Mouse (Mus musculus): ENCODE measurements around the gene Asap3.

DNA sequence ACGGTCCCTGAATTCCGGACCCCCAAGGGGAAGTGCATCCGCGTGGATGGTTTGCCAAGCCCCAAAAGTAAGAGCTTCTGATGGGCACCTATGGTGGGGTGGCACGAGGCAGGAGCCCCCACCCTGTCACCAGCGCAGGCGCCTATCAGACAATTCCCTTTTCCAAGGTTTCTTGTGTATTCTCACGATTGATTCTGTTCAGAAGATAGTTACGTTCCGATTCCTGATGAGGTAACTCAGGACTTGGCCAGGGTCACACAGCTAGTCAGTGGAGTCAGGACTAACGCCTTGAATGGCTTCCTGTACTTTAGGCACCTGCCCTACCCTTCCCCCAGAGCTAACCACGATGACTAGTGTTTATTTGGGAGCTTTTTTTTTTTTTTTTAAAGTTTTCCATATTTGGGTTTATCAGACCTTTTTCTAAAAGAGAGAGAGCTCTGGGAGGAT is 27.7 kb upstream of the Asap3 start:
- no peak for TF ChIP-seq CTCF (IDR thresholded peaks at IDR 0.05; ENCODE audit: low read depth, low read length)
- TF ChIP-seq POLR2A (IDR thresholded peaks at IDR 0.05; ENCODE audit: extremely low read depth, insufficient read depth, low read length) = no peak

All from liver, adult 2 months (tissue).